Mouse (Mus musculus): ENCODE data around the gene Tsnaxip1. TPM values are rescaled to one million over a fixed set of nuclear protein-coding genes. Genes with fewer than 3 reads are reported as not detected.
A peak's percentile ranks its signal among the peaks of the same experiment; 100 is the strongest.

The Tsnaxip1 gene
- total RNA-seq (2022): under 1 TPM in 3 of 4 experiments, not detected in 1; 0.18 to 0.49 (median 0.31) TPM

DNA sequence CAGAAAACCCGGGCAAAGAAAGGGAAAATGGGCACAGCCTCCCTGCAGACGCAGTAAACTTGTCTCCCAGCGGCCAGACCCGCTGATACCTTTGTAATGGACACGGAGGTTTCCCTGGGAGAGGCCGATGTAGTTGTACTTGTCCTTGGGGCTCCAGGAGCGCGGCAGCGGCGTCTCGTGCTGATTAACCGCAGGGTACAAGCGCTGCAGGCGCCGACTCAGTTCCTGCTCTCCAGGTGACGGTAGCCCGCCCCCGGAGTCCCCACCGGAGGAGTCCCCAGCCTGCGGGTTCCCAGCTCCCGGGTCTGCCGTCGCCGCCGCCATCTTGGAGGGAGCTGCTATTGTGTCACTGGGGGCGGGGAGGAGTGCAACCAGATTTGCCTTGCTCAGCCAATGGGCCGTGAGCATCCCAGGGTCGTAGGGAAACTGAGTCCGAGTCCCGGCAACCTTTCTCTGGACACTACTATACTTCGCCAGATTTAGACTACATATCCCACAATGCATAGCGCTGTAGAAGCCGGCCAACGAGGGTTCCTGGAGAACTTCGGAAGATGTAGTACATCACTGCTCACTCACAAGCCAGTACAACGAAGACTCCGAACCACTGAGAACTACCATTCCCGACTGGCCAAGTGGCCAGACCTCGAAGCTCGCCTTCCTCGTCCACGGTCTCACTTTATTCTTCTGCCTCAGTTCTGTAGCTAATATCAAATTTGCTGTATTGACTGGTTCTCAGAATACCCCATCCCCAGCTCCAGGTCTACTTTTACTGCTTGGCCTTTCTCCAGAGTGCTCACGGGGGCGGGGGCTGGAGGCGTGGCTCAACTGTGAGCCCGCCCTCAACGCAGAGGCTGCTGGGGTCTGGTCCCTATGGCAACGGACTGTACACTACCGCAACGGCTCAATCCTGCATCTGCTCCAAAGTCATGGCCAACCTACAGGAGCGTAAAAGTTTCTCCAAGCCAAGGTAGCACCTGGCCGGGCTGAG is at the start of gene Tsnaxip1, which contains the start of gene Ranbp10:
TSS of gene Tsnaxip1 (plus strand) at position 871 of the 988 bp plus-strand sequence.
TSS of gene Ranbp10 (minus strand) at position 490 of the 988 bp plus-strand sequence.
- peak; percentile 99 for DNase-seq (ENCODE audit: low spot score in 2 of 2)

DNA sequence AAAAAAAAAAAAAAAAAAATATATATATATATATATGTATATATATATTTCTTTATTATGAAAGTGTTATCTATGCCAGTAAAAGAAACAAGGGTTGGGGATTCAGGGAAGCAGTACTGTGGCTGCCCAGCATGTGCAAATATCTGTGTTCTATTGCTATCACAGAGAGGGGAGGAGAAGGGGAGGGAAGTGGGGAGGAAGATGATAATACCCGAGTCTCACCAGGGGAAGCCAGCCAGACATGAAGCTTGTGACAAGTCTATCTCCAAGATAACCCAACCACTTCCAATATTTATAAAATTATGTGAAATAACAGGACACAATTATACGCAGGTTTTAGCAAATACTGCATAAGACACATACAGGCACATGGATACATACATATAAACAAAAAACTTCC is 49.7 kb upstream of the Tsnaxip1 start:
- no peak for DNase-seq (ENCODE audit: low spot score in 2 of 2)

DNA sequence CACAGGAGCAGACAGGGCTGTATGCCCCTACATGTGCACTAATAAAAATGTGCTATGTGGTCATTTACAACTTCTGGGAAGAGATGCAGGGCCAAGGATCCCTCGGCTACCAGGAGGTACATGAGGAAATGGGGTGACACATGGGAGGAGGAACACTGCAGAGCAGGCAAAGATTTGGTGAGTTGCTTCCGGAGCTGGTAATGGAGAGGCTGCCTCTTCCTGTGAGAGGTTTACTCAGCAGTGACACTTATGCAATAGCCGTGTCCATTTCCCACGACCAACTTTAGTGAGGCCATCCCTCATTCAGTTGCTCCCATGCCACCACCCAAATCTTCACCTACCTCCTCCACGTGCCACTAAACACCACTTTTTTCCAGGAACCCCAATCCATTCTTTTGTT is 47.2 kb upstream of the Tsnaxip1 start:
- DNase-seq (ENCODE audit: low spot score in 2 of 2): no peak

DNA sequence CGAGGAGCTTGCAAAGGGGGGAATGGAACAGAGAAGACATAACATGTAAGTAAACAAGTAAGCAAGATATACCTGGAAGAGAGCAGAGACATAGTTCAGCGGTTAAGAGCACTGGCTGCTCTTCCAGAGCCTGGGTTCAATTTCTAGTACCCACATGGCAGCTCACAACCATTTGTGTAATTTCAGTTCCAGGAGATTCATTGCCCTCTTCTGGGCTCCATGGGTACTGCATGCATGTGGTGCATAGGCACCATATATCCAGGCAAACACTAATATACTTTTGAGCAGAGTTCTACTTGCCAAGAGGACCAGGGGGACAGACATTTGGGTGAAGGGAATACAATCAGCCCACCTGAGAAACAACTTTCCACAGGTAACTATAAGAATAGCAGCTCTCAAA is 39.3 kb upstream of the Tsnaxip1 start:
- no peak for DNase-seq (ENCODE audit: low spot score in 2 of 2)

DNA sequence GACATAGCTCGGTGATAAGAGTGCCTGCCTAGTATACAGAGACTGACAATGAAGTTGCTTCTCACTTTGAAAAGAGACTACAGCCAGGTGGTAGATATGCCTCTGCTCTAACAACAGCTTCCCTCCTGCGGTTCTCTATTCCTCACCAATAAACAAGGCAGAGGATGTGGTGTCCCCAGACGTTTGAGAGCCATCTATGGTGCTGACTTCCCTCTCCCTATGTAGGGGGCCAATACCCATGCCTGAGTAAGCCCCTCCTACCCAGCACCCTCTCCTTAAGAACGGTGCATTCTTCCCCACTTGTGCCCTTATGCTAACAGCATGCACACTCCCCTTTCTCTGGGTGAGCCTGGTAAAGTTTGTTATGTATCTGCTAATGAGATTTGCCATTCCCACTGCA is 38.6 kb upstream of the Tsnaxip1 start:
- DNase-seq (ENCODE audit: low spot score in 2 of 2): no peak

DNA sequence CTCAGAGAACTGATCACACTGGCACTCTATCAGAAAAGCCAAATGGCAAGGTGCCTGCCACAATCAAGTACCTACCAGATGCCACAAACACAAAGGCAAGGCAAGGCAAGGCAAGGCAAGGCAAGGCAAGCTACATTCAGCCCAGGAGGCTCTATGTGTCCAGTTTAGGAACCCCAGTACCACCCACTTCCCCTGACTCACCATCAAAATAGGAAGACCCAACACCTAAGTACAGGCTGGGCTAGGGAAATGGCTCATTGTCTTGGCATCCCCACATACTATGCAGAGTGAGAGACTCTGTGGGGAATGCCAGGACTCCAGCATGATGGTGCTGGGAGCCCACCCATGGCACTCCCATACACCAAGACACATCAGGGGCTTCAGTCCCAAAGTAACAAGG is 37.9 kb upstream of the Tsnaxip1 start:
- DNase-seq (ENCODE audit: low spot score in 2 of 2): no peak

DNA sequence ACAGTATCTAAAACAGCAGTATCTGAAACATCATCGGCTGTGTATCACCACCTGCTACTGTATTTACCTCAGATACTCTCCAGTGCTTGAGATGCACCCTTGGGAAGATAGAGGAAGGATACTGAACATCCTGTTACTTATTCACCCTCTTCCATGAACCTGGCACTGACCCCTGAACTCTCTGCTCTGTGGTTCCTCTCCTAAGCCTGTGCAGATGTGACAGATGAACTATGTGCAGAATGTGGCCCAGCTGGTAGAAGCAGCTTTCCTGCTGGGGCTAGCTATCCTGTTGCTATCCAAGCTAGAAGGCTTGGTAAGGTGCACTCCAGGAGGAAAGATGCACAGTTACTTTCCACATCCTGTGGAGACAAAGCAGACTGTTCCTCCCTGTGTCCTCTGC is 34.2 kb upstream of the Tsnaxip1 start:
- no peak for DNase-seq (ENCODE audit: low spot score in 2 of 2)

DNA sequence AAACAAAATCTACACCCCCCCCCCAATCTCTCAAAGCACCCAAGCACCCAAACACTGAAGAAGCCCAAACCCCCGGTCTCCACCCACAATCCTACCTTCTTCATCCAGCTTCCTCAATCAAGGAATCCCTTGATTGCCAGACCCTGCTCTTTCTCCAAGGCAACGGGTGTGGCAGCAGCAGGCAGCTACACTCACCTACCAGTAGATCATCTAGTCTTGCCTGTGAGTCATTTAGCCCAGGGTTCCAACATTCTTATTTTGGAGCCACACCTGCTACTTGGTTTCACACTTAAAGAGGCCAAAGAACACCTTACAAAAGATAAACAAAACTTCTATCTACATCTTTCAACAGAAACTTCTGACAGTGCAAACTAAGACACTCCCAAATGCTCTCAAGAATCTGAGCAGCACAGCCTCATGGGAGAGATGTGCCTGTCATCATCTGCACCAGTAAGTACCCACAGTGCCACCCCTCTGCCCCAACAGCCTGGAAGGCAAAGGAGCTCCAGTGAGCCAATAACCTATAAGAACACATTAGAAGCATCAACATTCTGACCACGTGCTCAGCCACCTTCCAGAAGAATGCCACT is 33.4 kb upstream of the Tsnaxip1 start:
- no peak for DNase-seq (ENCODE audit: low spot score in 2 of 2)

DNA sequence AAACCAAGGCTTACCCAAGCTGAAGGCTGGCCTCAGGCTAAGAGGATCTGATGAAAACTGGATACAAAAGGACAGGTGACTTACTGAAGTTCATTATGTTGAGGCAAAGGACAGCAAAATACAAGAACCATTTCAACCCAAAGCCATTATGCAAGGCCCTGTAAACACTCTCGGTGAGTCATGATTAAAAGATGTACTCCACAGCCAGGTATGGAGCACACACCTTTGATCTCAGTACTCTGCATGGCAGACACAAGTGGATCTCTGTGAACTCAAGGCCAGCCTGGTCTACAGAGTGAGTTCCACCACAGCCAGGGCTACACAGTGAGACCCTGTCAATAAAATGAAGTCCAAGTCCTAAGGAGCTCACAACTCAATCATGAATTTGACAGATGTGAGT is 31.7 kb upstream of the Tsnaxip1 start:
- DNase-seq (ENCODE audit: low spot score in 2 of 2): no peak

DNA sequence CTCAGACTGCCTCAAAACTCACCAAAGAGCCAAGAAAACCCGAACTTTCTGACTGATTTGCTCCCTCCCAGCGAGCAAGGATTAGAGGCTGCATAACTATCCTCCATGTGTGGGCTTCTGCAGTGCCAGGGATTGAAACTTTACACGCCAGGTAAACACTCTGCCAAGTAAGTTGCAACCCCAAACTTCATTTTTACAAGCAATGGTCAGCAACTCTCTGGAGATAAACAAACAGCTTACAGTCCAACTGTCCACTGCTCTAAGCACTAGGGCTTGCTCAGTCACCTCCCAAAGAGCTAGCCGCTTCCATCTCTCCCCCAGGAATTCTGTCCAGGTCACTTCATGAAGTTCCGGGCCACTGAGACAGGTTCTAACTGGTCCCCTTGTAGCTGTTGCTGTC is 29.1 kb upstream of the Tsnaxip1 start:
- DNase-seq (ENCODE audit: low spot score in 2 of 2): no peak

DNA sequence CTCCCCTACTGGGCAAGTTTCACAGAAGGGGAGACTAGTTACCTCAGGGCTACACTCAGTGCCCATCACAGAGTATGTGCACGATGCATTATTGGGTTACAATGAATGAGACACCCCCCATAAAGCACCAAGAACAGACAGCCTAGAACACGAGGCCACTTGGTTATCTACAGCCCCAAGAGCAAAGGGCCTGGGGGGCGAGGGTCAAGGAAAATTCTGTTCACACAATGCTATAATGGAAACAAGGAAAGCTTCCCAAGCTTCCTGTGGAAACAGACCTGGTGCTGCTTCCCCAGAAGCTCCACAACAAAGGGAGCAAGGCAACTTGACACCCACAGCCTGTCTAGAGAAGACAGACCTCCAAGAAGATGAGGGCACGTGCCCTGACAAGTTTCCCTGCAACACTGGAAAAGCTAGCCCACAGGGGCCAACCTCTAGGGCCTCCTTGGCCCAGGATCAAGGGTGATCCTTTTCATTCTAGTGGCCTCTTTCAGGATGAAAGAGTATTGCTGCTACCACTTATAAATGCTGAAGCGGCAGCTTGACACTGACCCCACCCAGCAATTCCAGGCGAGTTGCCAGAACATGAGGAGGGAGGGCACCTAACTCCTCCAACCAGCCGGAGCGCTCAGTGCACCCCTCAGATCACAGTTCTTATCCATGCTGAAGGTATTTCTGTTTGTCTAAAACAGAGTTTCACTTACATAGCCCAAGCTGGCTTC is 28.3 kb upstream of the Tsnaxip1 start:
- no peak for DNase-seq (ENCODE audit: low spot score in 2 of 2)

DNA sequence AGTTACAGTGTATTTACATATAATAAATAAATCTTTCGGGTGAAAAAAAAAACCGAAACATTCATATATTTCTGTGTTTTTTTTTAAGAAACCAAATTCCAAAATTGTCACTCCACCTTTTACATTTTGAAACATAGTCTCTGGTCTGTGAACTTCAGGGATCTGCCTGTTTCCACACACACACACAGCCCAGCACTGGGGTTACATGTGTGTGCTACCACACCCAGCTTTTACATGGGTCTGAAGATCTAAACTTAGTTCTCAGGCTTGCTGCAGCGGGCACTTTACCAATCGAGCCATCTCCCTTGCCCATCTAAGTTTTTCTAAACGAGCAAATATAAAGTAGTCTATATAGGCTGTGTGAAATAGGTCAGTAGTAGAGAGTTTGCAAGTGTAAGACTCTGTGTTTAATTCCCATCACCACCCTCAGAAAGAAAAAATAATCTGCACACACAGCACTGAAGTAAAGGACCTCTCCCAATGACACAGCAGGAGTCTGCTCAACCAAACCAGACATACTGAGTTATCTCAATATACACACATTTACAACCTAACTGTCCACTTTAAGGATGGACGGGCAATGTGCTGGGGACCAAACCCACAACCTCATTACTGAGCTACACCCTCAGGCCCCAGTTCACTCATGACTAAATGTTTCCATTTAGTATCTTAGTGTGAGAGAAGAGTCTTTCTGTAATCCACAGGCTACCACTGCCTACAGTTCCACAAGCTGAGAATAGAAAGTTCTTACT is 26.2 kb upstream of the Tsnaxip1 start:
- DNase-seq (ENCODE audit: low spot score in 2 of 2): no peak

DNA sequence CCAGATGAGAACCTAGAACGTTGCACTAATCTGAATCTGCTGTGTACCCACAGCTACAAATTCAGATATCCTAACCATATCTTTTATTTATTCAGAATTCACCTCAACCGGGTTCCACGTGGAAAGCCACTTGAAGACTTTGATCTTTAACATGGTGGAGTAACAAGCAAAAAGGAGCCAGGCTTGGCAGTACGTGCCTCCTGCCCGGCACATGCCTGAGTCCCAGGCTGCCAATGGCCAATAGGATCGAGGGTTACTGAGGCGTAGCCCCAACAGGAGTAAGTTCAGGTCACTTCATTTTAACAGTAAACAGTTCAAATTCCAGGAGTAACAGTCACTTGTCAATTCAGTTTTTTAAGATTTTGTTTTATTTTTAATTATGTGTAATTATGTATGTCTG is 22.7 kb upstream of the Tsnaxip1 start:
- no peak for DNase-seq (ENCODE audit: low spot score in 2 of 2)

DNA sequence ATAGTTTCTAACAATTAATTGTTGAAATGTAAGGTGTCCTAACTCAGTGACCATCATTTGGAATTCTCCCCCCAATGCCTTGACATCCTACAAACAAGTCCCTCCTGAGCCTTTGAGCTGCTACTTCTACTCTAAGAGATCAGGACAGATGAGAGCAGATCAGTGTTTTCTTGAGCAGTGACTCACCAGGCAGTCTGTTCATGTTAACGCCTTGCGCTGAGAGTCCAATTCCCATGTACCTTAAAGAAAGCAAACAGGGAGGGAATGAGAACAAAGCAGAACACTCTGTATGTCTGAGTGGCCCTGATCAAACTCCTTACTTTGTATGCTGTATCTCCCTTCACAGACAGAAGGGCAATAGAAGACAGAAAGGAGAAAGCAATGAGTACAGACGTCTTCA is 22.2 kb upstream of the Tsnaxip1 start:
- no peak for DNase-seq (ENCODE audit: low spot score in 2 of 2)

DNA sequence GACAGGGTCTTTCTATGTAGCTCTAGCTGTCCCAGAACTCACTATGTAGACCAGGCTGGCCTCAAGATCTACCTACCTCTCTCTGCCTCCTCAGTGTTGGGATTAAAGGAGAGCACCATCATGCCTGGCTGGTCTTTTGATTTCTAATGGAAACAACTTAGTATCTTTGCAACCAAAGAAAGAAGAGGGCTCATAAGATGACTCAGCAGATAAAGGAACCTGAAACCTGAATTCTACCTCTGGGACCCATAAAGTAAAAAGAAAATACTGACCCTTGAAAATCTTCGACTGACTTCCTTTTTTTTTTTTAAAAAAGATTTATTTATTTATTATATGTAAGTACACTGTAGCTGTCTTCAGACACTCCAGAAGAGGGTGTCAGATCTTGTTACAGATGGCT is 21.6 kb upstream of the Tsnaxip1 start:
- DNase-seq (ENCODE audit: low spot score in 2 of 2): no peak

DNA sequence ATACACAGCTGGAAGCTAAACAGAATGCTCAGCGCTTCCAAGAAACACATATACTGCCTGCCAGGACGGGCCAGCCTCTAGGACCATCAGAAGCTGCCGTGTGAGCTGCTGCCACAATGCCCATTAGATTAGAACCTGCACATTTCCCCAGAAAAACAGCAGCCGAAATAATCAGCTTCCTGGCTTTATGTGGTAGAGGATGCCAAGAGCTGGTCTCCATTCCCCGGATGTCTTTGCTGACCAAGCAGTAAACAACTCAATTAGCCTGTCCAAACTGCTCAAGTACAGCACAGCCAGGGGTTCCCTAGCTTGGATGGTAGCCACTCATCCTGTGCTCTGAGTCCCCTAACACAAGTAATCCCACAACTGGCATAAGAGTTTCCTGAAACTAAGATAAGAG is 19.8 kb upstream of the Tsnaxip1 start:
- no peak for DNase-seq (ENCODE audit: low spot score in 2 of 2)

DNA sequence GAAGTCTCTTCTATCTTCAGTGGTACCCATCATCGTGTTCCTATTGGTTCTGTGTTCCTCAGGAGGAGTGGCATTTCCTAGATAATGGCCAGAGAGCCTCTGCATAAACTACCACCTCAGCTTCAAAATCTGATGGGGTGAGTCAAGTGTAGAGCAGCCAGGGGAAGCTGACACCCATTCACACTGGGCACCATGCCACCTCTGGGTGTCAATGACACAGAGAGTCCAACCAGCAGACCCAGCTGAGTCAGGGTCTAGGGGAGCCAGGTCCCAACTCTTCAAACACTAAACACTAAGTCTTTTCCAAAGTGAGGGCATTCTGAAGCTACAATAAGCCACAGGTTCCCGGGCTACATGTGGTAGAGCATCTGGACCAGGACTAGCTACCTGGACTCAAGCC is 19.1 kb upstream of the Tsnaxip1 start:
- DNase-seq (ENCODE audit: low spot score in 2 of 2): no peak

DNA sequence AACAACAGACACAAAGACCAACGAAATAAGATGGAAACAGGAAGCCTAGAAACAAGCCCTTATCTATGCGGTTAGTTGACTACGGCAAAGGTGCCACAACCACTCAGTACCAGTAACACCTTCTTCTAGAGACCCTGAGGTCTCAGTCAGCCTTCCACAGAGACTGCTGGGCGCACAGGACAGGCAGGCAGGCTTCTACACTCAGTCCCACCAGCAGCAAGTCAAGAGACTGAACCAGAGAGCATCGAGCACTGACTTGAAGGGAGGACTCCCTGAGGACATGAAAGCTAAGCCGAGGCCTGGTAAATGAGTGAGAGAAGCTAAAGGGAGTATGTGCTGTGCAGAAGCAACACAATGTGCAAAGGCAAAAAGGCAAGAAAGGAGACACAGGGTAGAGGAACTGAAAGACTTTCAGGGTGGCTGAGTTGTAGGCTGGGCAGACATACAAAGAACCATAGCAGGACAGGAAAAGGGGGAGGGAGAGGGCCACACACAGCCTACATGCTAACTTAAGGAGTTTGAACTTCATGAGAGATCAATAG is 17.2 kb upstream of the Tsnaxip1 start:
- DNase-seq (ENCODE audit: low spot score in 2 of 2): no peak

DNA sequence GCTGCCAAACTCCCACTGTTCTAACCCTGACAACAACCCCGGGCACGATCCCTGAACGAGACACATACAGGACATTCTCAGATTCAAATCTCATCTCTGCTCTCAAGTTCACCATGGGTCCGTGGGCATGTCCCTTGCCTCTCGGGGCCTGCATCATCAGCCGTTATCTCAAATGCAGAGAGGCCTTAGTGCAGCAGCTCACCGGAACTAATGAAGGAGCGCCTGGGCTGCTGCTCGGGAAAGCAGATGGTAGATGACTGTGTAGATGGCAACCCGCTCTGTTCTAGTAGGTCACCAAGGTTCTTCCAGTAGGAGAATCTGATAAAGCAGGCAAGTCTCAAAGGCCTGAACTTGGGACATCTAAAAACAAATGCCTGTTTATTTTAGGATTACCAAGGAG is 16.5 kb upstream of the Tsnaxip1 start:
- DNase-seq (ENCODE audit: low spot score in 2 of 2): no peak

DNA sequence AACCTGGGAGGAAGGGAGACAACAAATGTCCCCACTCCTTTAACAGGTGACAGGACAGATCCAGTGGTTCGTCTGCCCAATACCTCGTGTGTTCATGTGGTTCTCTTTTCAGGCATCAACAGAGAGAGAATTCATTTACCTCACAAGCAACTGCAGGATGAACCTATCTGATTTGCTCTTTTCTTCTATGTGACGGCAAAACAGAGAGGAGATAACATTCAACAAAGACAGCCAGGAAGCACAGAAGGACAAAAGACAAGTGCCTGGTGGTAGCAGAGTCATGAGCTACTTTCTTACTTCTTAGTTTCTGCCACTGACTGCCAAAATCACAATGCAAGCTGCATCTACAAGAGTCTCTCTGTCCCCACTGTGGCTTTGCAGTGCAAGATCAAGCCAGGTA is 16.0 kb upstream of the Tsnaxip1 start:
- no peak for DNase-seq (ENCODE audit: low spot score in 2 of 2)

DNA sequence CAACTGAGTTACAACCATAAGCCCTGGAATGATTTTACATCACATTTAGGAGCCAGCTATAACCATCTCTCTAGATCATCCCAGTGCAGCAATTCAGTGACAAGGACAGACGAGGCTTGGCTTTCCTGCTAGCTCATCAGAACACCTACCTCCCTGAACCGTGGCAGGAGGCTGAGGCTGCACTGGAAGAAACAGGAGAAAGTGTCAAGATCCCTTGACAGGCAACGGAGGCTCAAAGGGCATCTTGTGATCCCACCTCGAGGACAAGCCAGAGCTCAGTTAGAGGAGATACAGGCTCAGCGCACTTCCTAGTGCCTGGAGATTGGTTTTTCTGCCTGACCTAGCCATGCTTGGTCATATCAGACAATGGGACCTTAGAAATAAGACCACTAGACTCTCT is 15.0 kb upstream of the Tsnaxip1 start:
- no peak for DNase-seq (ENCODE audit: low spot score in 2 of 2)
